Mouse (Mus musculus): ENCODE measurements around the gene Snrpg. TPM values are rescaled to one million over a fixed set of nuclear protein-coding genes. Genes with fewer than 3 reads are reported as not detected.
"Not testable (repeated sequence)": the region's sequence is repeated elsewhere in the genome, so short reads cannot be mapped to it uniquely, and the experiment has no call there.

Gene Snrpg
- 397 and 429 TPM in 2 replicates for polyA plus RNA-seq (2015; fragmentation: Nextera tagmentation; extraction: Ambion mirVana)

- peaks cover 38% of the 10 kb centered on the region for H3K4me1 ChIP-seq (replicated peaks)
- no peaks in the 10 kb centered on the region for H3K27me3 ChIP-seq
- peak; percentile 29; the same call in 1 of the 2 replicates for ATAC-seq (ENCODE audit: low read depth)
- H3K9me3 ChIP-seq = no peaks in the 10 kb centered on the region
- WGBS = 16% methylated on average over 15 of the region's 15 CpGs
- H3K36me3 ChIP-seq = peaks cover 15% of the 10 kb centered on the region
- H3K27ac ChIP-seq (replicated peaks) = peak within 1 kb of the TSS; percentile 95
- peak within 1 kb of the TSS; percentile 76 for H3K4me3 ChIP-seq
- peak within 1 kb of the TSS; percentile 74 for H3K4me2 ChIP-seq
- peak within 1 kb of the TSS; percentile 84 for H3K9ac ChIP-seq
Observed at GRCm38 (mm10) chr6:86370764-86371339, at the start of gene Snrpg. TSS of gene Snrpg (plus strand) at chr6:86371304.

- ATAC-seq (ENCODE audit: low read depth) = no peak
- H3K4me3 ChIP-seq = no peak overlapping the region
- no peaks in the 10 kb centered on the region for H3K27me3 ChIP-seq
- no peak overlapping the region for H3K27ac ChIP-seq (replicated peaks)
- no peak overlapping the region for H3K9ac ChIP-seq
- no peak overlapping the region for H3K4me2 ChIP-seq
- no peaks in the 10 kb centered on the region for H3K4me1 ChIP-seq (replicated peaks)
- WGBS = 94% methylated on average over 5 of the region's 5 CpGs
- no peaks in the 10 kb centered on the region for H3K36me3 ChIP-seq
- peaks cover 5% of the 10 kb centered on the region; the same call in 1 of the 2 replicates for H3K9me3 ChIP-seq
Observed at GRCm38 (mm10) chr6:86322031-86322563, 49.0 kb upstream of the Snrpg start.

GRCm38 (mm10) chr6:86322991-86323390, 48.1 kb upstream of the Snrpg start:
- no peaks in the 10 kb centered on the region for H3K36me3 ChIP-seq
- no peak overlapping the region for H3K27ac ChIP-seq (replicated peaks)
- H3K4me3 ChIP-seq = no peak overlapping the region
- H3K9ac ChIP-seq = no peak overlapping the region
- no peak overlapping the region for H3K4me2 ChIP-seq
- H3K9me3 ChIP-seq = peaks cover 5% of the 10 kb centered on the region; the same call in 1 of the 2 replicates
- WGBS = 84% methylated on average over 9 of the region's 9 CpGs
- H3K27me3 ChIP-seq = no peaks in the 10 kb centered on the region
- H3K4me1 ChIP-seq (replicated peaks) = no peaks in the 10 kb centered on the region
- ATAC-seq (ENCODE audit: low read depth) = no peak

GRCm38 (mm10) chr6:86324400-86324799, 46.7 kb upstream of the Snrpg start:
- H3K36me3 ChIP-seq = no peaks in the 10 kb centered on the region
- no peak for ATAC-seq (ENCODE audit: low read depth)
- H3K27ac ChIP-seq (replicated peaks) = no peak overlapping the region
- H3K9me3 ChIP-seq = peaks cover 5% of the 10 kb centered on the region; the same call in 1 of the 2 replicates
- no peak overlapping the region for H3K9ac ChIP-seq
- no peak overlapping the region for H3K4me3 ChIP-seq
- 85% methylated on average over 3 of the region's 3 CpGs for WGBS
- no peaks in the 10 kb centered on the region for H3K27me3 ChIP-seq
- H3K4me1 ChIP-seq (replicated peaks) = no peaks in the 10 kb centered on the region
- H3K4me2 ChIP-seq = no peak overlapping the region

- H3K4me2 ChIP-seq = no peak overlapping the region
- 85% methylated on average over 5 of the region's 5 CpGs for WGBS
- H3K27me3 ChIP-seq = no peaks in the 10 kb centered on the region
- H3K27ac ChIP-seq (replicated peaks) = no peak overlapping the region
- peaks cover 2% of the 10 kb centered on the region; the same call in 1 of the 2 replicates for H3K9me3 ChIP-seq
- H3K4me3 ChIP-seq = no peak overlapping the region
- no peak for ATAC-seq (ENCODE audit: low read depth)
- H3K4me1 ChIP-seq (replicated peaks) = no peaks in the 10 kb centered on the region
- H3K9ac ChIP-seq = no peak overlapping the region
- H3K36me3 ChIP-seq = no peaks in the 10 kb centered on the region
Observed at GRCm38 (mm10) chr6:86325646-86326045, 45.5 kb upstream of the Snrpg start.

- H3K4me2 ChIP-seq = no peak overlapping the region
- no peak overlapping the region for H3K4me3 ChIP-seq
- no peaks in the 10 kb centered on the region for H3K36me3 ChIP-seq
- no peaks in the 10 kb centered on the region for H3K27me3 ChIP-seq
- no peaks in the 10 kb centered on the region for H3K4me1 ChIP-seq (replicated peaks)
- no peaks in the 10 kb centered on the region for H3K9me3 ChIP-seq
- no peak for ATAC-seq (ENCODE audit: low read depth)
- H3K27ac ChIP-seq (replicated peaks) = no peak overlapping the region
- no peak overlapping the region for H3K9ac ChIP-seq
- WGBS = 92% methylated on average over 18 of the region's 18 CpGs
Observed at GRCm38 (mm10) chr6:86326866-86327265, 44.2 kb upstream of the Snrpg start.

- H3K27ac ChIP-seq (replicated peaks) = no peak overlapping the region
- no peaks in the 10 kb centered on the region for H3K36me3 ChIP-seq
- H3K9ac ChIP-seq = no peak overlapping the region
- ATAC-seq (ENCODE audit: low read depth) = no peak
- no peak overlapping the region for H3K4me2 ChIP-seq
- H3K9me3 ChIP-seq = no peaks in the 10 kb centered on the region
- no peaks in the 10 kb centered on the region for H3K27me3 ChIP-seq
- 64% methylated on average over 3 of the region's 3 CpGs for WGBS
- no peaks in the 10 kb centered on the region for H3K4me1 ChIP-seq (replicated peaks)
- H3K4me3 ChIP-seq = no peak overlapping the region
Observed at GRCm38 (mm10) chr6:86328369-86328768, 42.7 kb upstream of the Snrpg start.

- no peaks in the 10 kb centered on the region for H3K4me1 ChIP-seq (replicated peaks)
- H3K9me3 ChIP-seq = no peaks in the 10 kb centered on the region
- no peak overlapping the region for H3K4me3 ChIP-seq
- 94% methylated on average over 6 of the region's 6 CpGs for WGBS
- no peak overlapping the region for H3K9ac ChIP-seq
- no peak overlapping the region for H3K27ac ChIP-seq (replicated peaks)
- no peaks in the 10 kb centered on the region for H3K36me3 ChIP-seq
- H3K27me3 ChIP-seq = no peaks in the 10 kb centered on the region
- H3K4me2 ChIP-seq = no peak overlapping the region
- no peak for ATAC-seq (ENCODE audit: low read depth)
Observed at GRCm38 (mm10) chr6:86329943-86330342, 41.2 kb upstream of the Snrpg start.

GRCm38 (mm10) chr6:86335121-86335849, 35.8 kb upstream of the Snrpg start:
- Histone ChIP-seq H3K4me2 (no peak overlapping the region), H3K9ac (no peak overlapping the region), H3K36me3 (no peaks in the 10 kb centered on the region), H3K9me3 (no peaks in the 10 kb centered on the region; the same call in 1 of the 2 replicates), H3K27me3 (no peaks in the 10 kb centered on the region), H3K4me1 (replicated peaks) (no peaks in the 10 kb centered on the region), H3K4me3 (no peak overlapping the region), H3K27ac (replicated peaks) (no peak overlapping the region)
- WGBS = 80% methylated on average over 11 of the region's 11 CpGs
- no peak for ATAC-seq (ENCODE audit: low read depth)

- Histone ChIP-seq H3K4me3 (no peak overlapping the region), H3K36me3 (no peaks in the 10 kb centered on the region), H3K9ac (no peak overlapping the region), H3K4me1 (replicated peaks) (no peaks in the 10 kb centered on the region), H3K9me3 (no peaks in the 10 kb centered on the region; the same call in 1 of the 2 replicates), H3K27me3 (no peaks in the 10 kb centered on the region), H3K4me2 (no peak overlapping the region), H3K27ac (replicated peaks) (no peak overlapping the region)
- 80% methylated on average over 5 of the region's 5 CpGs for WGBS
- no peak for ATAC-seq (ENCODE audit: low read depth)
Observed at GRCm38 (mm10) chr6:86335860-86336259, 35.2 kb upstream of the Snrpg start.

- H3K4me2 ChIP-seq; H3K4me1 ChIP-seq (replicated peaks); H3K9ac ChIP-seq; H3K4me3 ChIP-seq; ATAC-seq (ENCODE audit: low read depth); H3K27ac ChIP-seq (replicated peaks); H3K36me3 ChIP-seq; H3K27me3 ChIP-seq; H3K9me3 ChIP-seq: not testable (repeated sequence)
- 85% methylated on average over 4 of the region's 4 CpGs for WGBS
Observed at GRCm38 (mm10) chr6:86336340-86336739, 34.8 kb upstream of the Snrpg start.

- H3K27me3 ChIP-seq = no peaks in the 10 kb centered on the region
- H3K36me3 ChIP-seq = no peaks in the 10 kb centered on the region
- H3K4me2 ChIP-seq = peak overlapping the region; percentile 40
- 0 out of 2 replicates have a peak overlapping the region, but pooled peaks have one; percentile 9 for H3K27ac ChIP-seq (replicated peaks)
- H3K4me3 ChIP-seq = peak overlapping the region; percentile 8; the same call in 1 of the 2 replicates
- ATAC-seq (ENCODE audit: low read depth) = no peak
- no peaks in the 10 kb centered on the region for H3K9me3 ChIP-seq
- H3K9ac ChIP-seq = 0 out of 2 replicates have a peak overlapping the region, but pooled peaks have one; percentile 2
- peaks cover 9% of the 10 kb centered on the region; the same call in 1 of the 2 replicates for H3K4me1 ChIP-seq (replicated peaks)
- WGBS = 9% methylated on average over 7 of the region's 7 CpGs
Observed at GRCm38 (mm10) chr6:86343656-86344055, 27.4 kb upstream of the Snrpg start.

All from neural tube, embryonic 13.5 days (tissue).